Mouse (Mus musculus) heart, adult 2 months (tissue): ENCODE measurements at regions not wholly inside any gene's neighbourhood (a gene's known extent, or its start where the extent isn't known, plus 50 kb on each side); places are given as distances from the start of the nearest gene placed in this dataset.

Experiments
- DNase-seq, 2 experiments: peaks; one replicate each; pipeline ENCODE4 v3.0.0; 2021
- H3K27ac ChIP-seq: fragments of 200-600 bp; 2 replicates; pipeline ENCODE4 v1.8.1; 2022
- H3K27me3 ChIP-seq: fragments of 200-500 bp; 2 replicates; pipeline ENCODE4 v1.6.1; 2012; ENCODE audit warnings: mild to moderate bottlenecking, low read length, inconsistent platforms, mixed read lengths; ENCODE audit not compliant: control insufficient read depth, insufficient read depth
- H3K36me3 ChIP-seq: fragments of 200-500 bp; 2 replicates; pipeline ENCODE4 v1.6.1; 2012; ENCODE audit warnings: low read length, inconsistent platforms; ENCODE audit not compliant: control insufficient read depth, insufficient read depth
- H3K4me1 ChIP-seq: fragments of 200-500 bp; 2 replicates; pipeline ENCODE4 v1.6.1; 2011; ENCODE audit warnings: low read length; ENCODE audit not compliant: control insufficient read depth, insufficient read depth
- H3K4me3 ChIP-seq: fragments of 200-600 bp; 2 replicates; pipeline ENCODE4 v1.8.1; 2022
- H3K79me2 ChIP-seq: fragments of 200-500 bp; replicated peaks from 2 replicates; pipeline ENCODE4 v1.6.1; 2012; ENCODE audit warnings: mild to moderate bottlenecking, inconsistent platforms, low read length, moderate library complexity, mixed read lengths; ENCODE audit not compliant: control insufficient read depth, insufficient read depth
- H3K9ac ChIP-seq: fragments of 200-500 bp; 2 replicates; pipeline ENCODE4 v1.6.1; 2012; ENCODE audit warnings: low read depth, mild to moderate bottlenecking, control low read depth, inconsistent platforms, low read length, mixed read lengths
- CTCF ChIP-seq: fragments of 200-600 bp; IDR thresholded peaks from 2 replicates; pipeline ENCODE4 v1.8.1; 2022; ENCODE audit warnings: antibody characterized with exemption, mild to moderate bottlenecking, moderate library complexity
- EP300 ChIP-seq: fragments of 200-500 bp; IDR thresholded peaks from 2 replicates; pipeline ENCODE4 v1.6.1; 2011; ENCODE audit warnings: low read depth, low read length, control low read depth; ENCODE audit not compliant: insufficient read depth
- POLR2A ChIP-seq: fragments of 200-500 bp; IDR thresholded peaks from 2 replicates; pipeline ENCODE4 v1.6.1; 2011; ENCODE audit warnings: mild to moderate bottlenecking, low read depth, low read length, control low read depth; ENCODE audit not compliant: insufficient read depth
- WGBS: fragments of 180-500 bp; shearing (Covaris S2); methylation state at CpG from one replicate; pipeline ENCODE4 v1.1.7; 2018; 5-methylcytosine and 5-hydroxymethylcytosine counted together
- intact Hi-C: fragments of 180-260 bp; cut with DNase I; formaldehyde crosslinking; loops from one replicate; pipeline ENCODE4 v1.15.1; 2025

DNA sequence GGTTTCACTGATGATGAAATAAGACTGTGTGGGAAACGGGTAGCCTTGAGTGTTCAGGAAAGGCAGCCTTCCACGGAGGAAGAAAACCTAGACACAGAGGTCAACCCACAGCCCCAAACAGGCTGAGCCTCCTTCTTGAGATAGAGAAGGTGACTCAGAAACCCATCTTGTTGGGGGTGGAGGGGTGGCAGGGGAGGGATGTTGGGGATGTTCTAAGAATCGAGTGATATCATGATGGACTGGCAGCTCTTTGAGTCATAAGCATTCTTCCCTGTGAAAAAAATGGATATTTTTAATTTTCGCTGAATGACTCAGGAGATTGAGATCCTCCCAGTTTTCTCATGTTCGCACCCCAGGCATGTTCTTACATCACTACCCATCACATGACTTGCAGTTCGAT, 417.5 kb downstream of the Fgf9 start:
- intact Hi-C loops, result no loop called here
- H3K27ac ChIP-seq, result no peak overlapping the region
- no peaks in the 10 kb centered on the region for H3K36me3 ChIP-seq
- H3K9ac ChIP-seq, result no peak overlapping the region
- no peak for DNase-seq
- no peaks in the 10 kb centered on the region for H3K4me1 ChIP-seq
- H3K27me3 ChIP-seq, result no peaks in the 10 kb centered on the region
- H3K4me3 ChIP-seq, result no peak overlapping the region
- H3K79me2 ChIP-seq, result no peaks in the 10 kb centered on the region
- TF ChIP-seq CTCF (no peak), EP300 (no peak), POLR2A (no peak)
- 78% methylated on average over 6 of the region's 6 CpGs for WGBS

DNA sequence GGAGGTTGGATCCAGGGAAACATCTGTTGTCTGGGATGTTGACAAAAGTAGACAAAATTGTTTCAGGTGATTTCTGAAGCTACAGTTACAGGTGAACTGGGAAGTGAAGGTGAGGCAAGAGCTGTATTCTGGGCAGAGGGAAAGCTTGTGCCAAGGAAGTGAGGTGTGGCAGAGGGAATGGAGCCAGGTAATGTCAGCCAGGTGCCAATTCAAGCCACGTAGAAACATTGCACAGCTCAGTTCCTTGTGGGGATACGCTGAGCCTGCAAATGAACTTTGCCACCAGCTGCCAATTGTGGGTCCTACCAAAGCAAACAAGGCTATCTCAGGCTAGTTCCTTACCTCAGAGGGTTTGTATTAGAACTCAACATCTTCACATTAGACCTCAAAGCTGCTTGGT, 410.1 kb downstream of the Fgf9 start:
- H3K27me3 ChIP-seq, result no peaks in the 10 kb centered on the region
- no peaks in the 10 kb centered on the region for H3K36me3 ChIP-seq
- no peaks in the 10 kb centered on the region for H3K79me2 ChIP-seq
- WGBS, result 95% methylated on average over 2 of the region's 2 CpGs
- no peak overlapping the region for H3K4me3 ChIP-seq
- intact Hi-C loops, result no loop called here
- TF ChIP-seq CTCF, result no peak
- no peak for TF ChIP-seq EP300
- TF ChIP-seq POLR2A, result no peak
- no peak overlapping the region for H3K9ac ChIP-seq
- H3K27ac ChIP-seq, result no peak overlapping the region
- DNase-seq, result no peak
- H3K4me1 ChIP-seq, result no peaks in the 10 kb centered on the region

DNA sequence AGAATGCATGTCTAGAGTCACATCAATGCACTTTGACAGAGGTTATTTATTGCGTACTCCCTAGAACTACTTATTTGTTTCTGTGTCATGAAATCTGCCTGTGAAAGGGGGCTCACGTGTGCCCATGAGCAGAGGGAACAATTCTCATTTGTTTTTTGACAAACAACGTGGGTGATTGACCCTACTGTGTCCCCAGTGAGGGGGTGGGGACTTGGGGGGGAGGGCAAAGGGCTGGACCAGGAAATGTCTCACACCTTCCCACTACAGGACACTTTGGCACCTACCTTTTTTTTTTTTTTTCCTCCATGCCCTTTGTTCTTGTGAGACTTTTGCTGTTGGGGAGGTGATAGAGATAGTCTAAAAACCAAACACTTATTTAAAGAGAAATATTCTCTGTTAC, 400.3 kb downstream of the Fgf9 start:
- H3K36me3 ChIP-seq, result no peaks in the 10 kb centered on the region
- H3K27ac ChIP-seq, result no peak overlapping the region
- H3K4me1 ChIP-seq, result no peaks in the 10 kb centered on the region
- H3K79me2 ChIP-seq, result no peaks in the 10 kb centered on the region
- 64% methylated on average over 3 of the region's 3 CpGs for WGBS
- no peaks in the 10 kb centered on the region for H3K27me3 ChIP-seq
- intact Hi-C loops, result no loop called here
- DNase-seq, result no peak
- TF ChIP-seq POLR2A, result no peak
- no peak for TF ChIP-seq CTCF
- no peak overlapping the region for H3K4me3 ChIP-seq
- H3K9ac ChIP-seq, result no peak overlapping the region

DNA sequence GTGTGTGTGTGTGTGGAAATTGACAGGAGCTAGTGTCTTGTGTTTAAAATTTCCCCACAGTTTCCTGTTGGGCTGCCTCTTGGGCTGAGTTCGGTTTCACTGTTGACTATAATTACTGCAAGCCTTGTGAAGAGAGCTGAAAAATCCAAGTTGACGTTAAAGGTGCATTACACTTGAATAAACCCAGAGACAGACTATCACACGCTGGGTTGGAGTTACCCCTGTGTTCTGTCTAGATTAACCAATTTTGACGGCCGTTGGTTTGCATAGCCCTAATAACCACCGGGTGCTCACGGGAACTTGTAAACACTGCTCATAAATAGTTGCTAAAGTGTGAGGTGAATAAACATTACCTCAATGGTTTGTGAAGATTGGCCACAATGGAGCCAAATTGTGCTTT, 398.1 kb downstream of the Fgf9 start:
- H3K9ac ChIP-seq, result no peak overlapping the region
- DNase-seq, result no peak
- H3K4me1 ChIP-seq, result no peaks in the 10 kb centered on the region
- intact Hi-C loops, result no loop called here
- H3K4me3 ChIP-seq, result no peak overlapping the region
- no peaks in the 10 kb centered on the region for H3K79me2 ChIP-seq
- 87% methylated on average over 7 of the region's 7 CpGs for WGBS
- no peaks in the 10 kb centered on the region for H3K27me3 ChIP-seq
- TF ChIP-seq CTCF (no peak), EP300 (no peak), POLR2A (no peak)
- H3K27ac ChIP-seq, result no peak overlapping the region
- no peaks in the 10 kb centered on the region for H3K36me3 ChIP-seq

DNA sequence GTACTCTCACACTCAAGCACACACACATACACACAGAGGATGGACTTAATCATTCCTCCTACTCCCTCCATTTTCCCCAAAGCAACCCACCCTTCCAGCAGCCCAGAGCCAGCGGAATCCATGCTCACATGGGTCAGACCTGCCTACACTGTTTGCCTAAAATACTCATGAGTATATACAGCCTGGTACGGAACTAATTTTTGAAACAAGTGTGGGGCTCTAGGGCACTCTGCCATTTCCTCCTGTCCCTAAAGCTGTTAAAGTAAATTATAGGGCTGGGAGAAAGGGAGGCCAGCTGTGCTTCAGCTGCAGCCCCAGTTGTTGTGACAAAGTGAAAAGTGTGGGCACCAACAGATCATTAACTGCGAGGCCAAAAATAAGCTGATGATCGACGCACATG, 397.5 kb downstream of the Fgf9 start:
- Histone ChIP-seq H3K27ac (no peak overlapping the region), H3K4me1 (no peaks in the 10 kb centered on the region), H3K36me3 (no peaks in the 10 kb centered on the region), H3K4me3 (no peak overlapping the region), H3K9ac (no peak overlapping the region), H3K79me2 (no peaks in the 10 kb centered on the region), H3K27me3 (no peaks in the 10 kb centered on the region)
- DNase-seq, result no peak
- 89% methylated on average over 5 of the region's 5 CpGs for WGBS
- TF ChIP-seq POLR2A, result no peak
- intact Hi-C loops, result no loop called here

DNA sequence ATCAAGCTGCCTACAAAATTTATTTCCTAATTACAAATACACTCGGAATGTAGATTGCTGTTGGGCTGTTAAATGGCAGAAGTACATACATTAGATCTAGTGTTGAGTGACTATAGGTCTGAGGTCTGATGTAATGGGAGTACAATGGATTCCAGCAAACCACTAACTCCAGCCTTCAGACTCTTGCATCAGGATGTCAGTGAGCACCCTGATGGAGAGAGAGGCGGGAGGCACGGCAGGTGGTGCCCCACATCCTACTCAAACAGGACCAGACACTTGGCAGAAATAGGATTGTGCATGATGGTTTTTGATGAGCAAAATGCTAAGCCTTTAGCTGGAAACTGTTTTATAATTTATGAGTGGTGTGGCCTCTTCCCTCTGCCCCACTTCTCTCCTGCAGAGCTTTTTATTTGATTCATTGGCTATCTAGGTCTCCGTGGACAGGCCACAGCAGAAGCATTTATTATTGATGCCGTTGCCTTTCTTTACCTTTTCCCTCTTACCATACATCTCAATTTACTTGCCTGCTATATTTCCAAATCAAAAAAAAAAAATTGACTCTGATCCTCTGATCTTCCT, 376.5 kb downstream of the Fgf9 start:
- H3K4me3 ChIP-seq, result no peak overlapping the region
- 92% methylated on average over 5 of the region's 5 CpGs for WGBS
- TF ChIP-seq CTCF (no peak), EP300 (no peak), POLR2A (no peak)
- H3K36me3 ChIP-seq, result no peaks in the 10 kb centered on the region
- DNase-seq, result no peak
- no peak overlapping the region for H3K27ac ChIP-seq
- no peaks in the 10 kb centered on the region for H3K27me3 ChIP-seq
- H3K79me2 ChIP-seq, result no peaks in the 10 kb centered on the region
- intact Hi-C loops, result no loop called here
- H3K9ac ChIP-seq, result no peak overlapping the region
- no peaks in the 10 kb centered on the region for H3K4me1 ChIP-seq
